Mouse (Mus musculus) mature B cell (primary cell): Measurements from ENCODE around the gene Tnfaip8l1.

Source experiments
- in situ Hi-C: fragments of 300-500 bp; cut with MboI; formaldehyde crosslinking; loops from 2 replicates; pipeline ENCODE4 v1.14.3; 2019

Tnfaip8l1 gene

GRCm38 (mm10) chr17:56182975-56183657, 20.8 kb downstream of the Tnfaip8l1 start:
- in situ Hi-C loops: no loop called here

DNA sequence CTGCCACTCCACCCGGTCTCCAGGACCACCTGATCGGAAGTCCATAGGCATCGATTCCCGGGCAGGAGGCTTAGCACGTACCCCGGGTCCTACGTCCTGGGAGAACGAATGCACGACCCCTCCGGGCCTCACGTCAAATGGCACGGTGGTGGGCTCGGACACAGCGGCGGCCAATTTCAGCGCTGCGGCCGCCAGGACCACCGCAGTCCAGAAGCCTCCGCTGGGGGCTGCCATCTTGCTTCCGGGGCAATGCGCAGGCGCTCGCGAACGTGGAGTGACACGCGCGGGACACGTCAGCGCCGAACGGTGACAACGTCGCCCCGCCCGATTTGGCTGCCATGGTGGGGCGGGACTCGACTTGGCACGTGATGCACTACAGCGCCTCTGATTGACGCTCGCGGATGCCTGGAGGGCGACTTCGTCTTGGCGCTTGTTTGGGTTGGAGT, 21.4 kb downstream of the Tnfaip8l1 start, which contains the start of gene Mydgf:
Mydgf (minus strand) TSS at position 263 of the 446 bp plus-strand sequence.
- in situ Hi-C loops: no loop called here

DNA sequence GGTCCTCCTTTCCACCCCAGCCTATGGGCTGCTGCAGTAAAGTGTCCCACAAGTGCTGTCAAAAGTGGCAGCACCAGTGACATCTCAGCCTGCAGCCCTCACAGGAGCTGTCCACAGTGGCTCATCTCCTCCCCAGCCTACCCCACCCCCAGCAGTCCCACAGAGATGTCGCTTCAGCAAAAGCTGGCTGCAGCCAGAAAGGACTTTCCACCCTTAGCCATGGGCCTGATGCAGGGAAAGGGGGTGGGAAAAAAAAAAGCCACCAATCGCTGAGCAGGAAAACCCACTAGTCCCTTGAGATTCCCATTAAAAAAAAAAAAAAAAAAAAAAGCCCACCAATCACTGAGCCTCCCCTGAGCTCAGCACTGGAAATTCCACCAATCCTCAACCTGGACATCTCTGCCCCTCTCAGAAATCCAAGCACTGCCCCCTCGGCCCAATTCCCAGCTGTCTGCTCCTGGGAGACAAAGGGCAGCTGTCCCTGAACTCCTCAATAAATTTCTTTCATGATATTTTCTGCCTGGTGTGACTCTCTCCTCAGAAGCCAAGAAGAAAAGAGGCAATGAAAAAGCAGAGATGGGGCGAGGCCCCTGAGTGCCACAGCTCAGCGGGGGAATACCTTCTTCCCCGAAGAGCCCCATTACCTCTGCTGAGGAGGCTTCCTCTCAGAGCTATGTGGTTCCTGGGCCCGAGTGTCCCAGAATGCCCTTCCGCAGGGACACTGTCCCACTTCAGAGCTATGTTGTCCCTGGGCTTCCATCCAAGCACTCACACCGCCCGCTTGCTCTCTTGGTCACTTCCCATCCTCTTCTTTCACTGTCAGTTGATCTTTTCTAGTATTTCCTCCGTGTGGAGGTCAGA, 23.2 kb downstream of the Tnfaip8l1 start:
- in situ Hi-C loops: no loop called here

DNA sequence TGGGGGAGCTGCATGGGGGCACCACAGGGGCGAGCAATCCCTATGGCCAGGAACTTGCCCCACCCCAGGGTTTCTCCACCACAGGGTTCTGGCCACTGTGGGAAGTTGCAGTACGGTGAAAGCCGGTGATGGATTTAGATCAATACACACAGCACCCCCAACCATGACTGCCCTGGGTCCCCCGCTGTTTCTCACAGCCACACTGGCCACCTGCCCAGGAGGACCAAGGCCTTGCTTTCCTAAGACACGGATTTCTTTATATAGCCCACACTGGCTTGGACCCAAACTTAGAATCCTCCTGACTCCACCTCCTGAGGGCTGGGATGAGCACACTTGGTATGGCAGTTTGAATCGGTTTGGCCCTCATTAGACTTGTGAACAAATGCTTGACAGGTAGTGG, 29.0 kb downstream of the Tnfaip8l1 start:
- in situ Hi-C loops: no loop called here

GRCm38 (mm10) chr17:56194357-56194756, 32.1 kb downstream of the Tnfaip8l1 start:
- in situ Hi-C loops: no loop called here

DNA sequence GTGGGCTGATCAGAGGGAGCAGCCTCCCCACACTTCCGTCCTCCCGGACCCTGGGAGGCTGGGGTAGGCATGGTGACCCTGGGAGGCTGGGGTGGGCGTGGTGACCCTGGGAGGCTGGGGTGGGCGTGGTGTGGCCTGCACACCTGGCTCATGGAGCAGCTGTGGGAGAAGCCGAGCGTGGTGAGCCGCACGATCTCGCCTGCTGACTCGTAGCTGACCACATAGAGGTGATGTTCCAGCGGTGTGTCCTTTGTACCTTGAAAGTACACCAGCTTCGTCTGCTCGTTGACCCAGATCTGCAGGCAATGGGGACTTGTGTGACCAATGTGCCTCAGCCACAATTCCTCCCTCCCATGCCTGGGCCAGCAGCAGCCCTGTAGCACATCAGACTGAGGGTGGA, 32.5 kb downstream of the Tnfaip8l1 start:
- in situ Hi-C loops: no loop called here

DNA sequence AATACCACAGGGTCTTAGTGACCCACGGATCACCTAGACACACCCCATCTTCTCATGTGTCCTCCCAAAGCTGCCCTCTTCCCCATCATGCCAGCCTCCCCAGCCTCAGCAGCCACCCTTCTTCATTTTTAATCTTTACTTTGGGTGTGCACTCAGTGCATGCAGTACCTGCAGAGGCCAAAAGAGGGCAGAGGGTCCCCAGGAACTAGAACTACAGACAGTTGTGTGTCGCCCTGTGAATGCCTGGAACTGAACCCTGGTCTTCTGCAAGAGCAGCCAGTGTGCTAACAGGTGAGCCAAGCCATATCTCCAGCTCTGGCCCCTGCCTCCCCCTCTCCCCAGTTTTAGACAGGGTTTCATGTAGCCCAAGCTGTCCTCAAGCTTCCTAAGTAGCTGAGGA, 34.6 kb downstream of the Tnfaip8l1 start:
- in situ Hi-C loops: no loop called here

DNA sequence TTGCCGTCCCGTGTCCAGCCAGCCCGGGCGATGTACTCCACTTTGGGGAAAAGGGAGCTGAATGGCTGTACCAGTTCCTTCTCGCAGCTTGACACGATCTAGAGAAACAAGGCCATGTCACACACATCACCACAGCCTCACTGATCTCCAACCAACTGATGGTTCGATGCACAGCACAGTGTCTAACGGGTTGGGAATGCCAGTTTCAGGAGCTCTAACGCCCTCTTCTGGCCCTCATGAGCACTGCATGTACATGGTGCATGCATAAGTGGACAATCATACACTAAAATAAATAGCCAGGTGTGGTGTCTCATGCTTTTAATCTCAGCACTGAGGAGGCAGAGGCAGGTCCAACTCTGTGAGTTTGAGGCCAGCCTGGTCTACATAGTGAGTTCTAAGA, 38.3 kb downstream of the Tnfaip8l1 start:
- in situ Hi-C loops: no loop called here

DNA sequence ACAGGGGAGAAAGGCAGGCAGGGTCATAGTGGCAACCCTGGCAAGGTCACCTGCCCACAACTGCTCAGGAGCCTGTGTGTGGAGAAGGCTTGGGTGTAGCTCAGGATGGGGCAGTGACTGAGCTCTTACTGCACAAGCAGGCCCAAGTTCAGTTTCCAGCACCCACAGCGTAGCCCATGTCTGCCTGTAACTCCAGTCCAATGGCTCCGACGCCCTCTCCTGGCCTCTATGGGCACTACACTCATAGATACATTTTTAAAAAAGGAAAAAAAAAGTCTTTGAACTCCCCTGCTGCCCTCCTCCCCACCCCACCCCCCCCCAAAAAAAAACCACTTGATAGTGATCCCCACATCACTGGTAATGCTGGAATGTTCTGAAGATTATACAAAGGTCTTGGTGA, 39.4 kb downstream of the Tnfaip8l1 start:
- in situ Hi-C loops: no loop called here

DNA sequence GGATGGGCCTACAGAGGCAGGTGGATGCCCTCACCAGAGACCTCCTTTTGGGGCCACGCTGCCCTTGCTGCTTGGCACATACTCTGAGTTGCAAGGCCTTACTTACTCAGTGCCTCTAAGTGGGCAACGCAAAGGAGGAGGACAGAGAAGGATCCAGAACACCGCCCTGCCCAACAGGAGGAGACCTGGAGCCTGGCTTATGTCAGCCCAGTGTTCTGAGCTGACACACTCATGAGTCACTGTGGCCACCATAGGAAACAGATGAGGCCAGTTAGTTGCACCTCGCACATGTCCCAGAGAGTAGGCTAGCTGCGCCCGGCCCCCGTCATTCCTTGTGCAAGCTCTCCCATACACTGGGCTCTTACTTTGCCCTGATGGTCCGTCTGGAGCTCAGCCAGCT, 40.2 kb downstream of the Tnfaip8l1 start:
- in situ Hi-C loops: no loop called here

GRCm38 (mm10) chr17:56203729-56204128, 41.5 kb downstream of the Tnfaip8l1 start:
- in situ Hi-C loops: no loop called here

- in situ Hi-C loops: no loop called here
Observed at GRCm38 (mm10) chr17:56206276-56206884, 44.1 kb downstream of the Tnfaip8l1 start.

DNA sequence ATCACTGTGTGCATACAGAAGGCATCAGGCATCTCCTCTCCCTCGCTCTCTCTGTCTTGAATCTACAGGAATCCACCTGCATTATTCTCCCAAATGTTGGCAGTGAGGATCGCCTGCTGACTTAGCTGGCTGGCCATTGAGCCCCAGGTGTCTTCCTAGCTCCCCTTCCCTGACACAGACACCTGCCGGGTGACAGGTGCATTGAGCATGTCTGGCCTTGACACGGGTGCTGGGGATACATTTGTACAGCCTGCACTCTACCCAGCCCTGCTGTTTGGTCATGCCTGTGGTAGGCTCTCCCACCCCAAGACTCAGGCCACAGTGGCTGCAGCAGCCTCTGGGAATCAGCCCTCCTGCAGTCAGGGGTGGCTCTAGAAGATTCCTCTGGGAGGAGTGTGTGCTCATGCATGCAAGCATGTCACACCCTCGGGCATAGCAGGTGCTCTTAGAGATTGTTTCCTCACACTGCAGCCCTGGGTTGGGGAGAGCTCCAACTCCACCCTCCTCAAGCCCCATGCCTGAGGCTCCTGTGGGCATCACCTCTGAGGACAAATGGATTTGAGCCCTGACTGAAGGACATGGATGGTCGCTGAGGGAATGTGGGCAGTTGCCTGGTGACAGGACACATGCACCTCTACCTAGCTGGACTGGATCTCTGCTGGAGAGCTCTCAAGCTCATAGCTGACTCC, 44.9 kb downstream of the Tnfaip8l1 start:
- in situ Hi-C loops: no loop called here

DNA sequence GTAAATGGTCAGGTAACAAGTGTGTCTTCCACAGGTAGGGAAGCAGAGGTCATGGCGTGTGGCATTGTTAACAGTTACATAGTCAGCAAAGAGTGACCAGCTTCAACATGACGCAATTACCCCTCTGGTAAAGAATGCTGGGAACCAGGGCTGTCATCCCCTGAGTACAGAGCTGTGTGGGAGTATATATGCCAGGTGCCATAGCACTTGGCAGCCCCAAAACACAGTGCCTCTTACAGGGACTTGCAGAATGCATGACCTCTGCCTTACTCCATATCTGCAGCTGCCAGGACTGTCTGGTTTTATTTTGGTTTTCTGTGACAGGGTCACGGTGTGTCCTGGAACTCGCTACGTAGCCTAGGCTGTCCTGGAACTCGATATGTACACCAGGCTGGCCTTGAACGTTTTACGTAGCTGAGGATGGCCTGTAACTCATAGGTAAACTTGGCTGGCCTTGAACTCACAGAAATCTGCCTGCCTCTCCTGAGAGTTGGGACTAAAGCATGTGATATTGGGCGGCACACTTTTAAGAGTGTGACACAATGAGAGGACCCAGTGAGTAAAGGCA, 45.8 kb downstream of the Tnfaip8l1 start:
- in situ Hi-C loops: no loop called here

- in situ Hi-C loops: no loop called here
Observed at GRCm38 (mm10) chr17:56208821-56209220, 46.5 kb downstream of the Tnfaip8l1 start.

DNA sequence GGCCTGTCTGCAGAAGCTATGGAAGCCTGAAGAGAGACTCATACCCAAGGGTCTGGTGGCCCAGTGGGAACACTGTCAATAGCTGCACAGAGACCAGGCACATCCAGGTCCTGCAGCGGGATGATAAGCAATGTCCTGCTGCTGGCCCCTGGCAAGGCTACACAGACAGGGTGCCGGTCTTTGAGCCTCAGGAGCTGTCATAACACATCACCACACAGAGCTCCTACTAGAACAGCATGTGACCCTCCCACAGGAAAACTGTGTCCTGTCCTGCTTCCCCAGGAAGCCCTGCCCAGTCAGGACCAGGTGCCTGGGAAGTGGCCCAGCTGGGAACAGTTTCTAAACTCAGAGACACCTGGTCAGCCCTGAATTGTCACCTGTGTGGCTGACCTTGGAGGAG, 48.8 kb downstream of the Tnfaip8l1 start:
- in situ Hi-C loops: no loop called here

- in situ Hi-C loops: no loop called here
Observed at GRCm38 (mm10) chr17:56212676-56213075, 50.4 kb downstream of the Tnfaip8l1 start.

- in situ Hi-C loops: no loop called here
Observed at GRCm38 (mm10) chr17:56214229-56214628, 52.0 kb downstream of the Tnfaip8l1 start.

- in situ Hi-C loops: no loop called here
Observed at GRCm38 (mm10) chr17:56217670-56218069, 55.4 kb downstream of the Tnfaip8l1 start.

GRCm38 (mm10) chr17:56218377-56219191, 56.3 kb downstream of the Tnfaip8l1 start, which contains the start of gene Dpp9:
Gene Dpp9 (minus strand): TSS chr17:56218905.
- in situ Hi-C loops: no loop called here

DNA sequence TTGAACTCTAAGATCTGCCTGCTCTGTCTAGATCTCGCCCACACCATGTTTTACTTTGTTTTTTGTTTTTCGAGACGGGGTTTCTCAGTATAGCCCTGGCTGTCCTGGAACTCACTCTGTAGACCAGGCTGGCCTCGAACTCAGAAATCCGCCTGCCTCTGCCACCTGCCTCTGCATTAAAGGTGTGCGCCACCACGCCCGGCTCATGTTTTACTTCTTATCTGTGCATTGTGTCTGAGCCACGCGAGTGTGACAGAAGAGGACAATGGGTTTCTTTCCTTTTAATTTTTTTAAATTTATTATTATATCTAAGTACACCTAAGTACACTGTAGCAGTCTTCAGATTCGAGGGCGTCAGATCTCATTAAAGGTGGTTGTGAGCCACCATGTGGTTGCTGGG, 57.0 kb downstream of the Tnfaip8l1 start:
- in situ Hi-C loops: no loop called here
